Mouse (Mus musculus) stomach, postnatal 0 days (tissue): ENCODE measurements at regions not wholly inside any gene's neighbourhood (a gene's known extent, or its start where the extent isn't known, plus 50 kb on each side); places are given as distances from the start of the nearest gene placed in this dataset.

Source experiments
- CTCF ChIP-seq: IDR thresholded peaks from 2 replicates; pipeline ENCODE4 v1.5.1; 2016; ENCODE audit warnings: antibody characterized with exemption, low read depth, mild to moderate bottlenecking, moderate library complexity
- EP300 ChIP-seq: optimal IDR thresholded peaks from 2 replicates; pipeline ENCODE3; 2016; ENCODE audit warnings: antibody characterized with exemption

DNA sequence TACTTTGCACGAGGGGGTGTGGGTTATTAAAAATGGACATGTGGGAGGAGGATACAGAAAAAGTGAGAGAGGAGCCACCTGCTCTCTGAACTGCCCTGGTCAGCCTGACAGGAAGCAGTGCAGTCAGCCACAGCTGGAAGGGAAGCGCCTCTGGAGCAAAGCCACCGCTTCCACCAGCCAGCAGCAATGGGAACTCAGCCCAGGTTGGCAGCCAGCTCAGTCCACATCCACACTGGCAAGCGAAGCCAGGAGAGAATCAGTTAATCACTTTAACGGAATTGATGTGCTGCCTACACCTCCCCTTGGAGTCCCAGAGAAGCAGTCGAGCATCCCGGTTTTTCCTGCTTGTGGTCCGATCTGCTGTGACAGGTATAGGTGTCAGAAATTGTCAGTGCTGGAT is 65.9 kb downstream of the Ccna1 start:
- TF ChIP-seq CTCF, result no peak
- TF ChIP-seq EP300, result no peak
